Mouse (Mus musculus) stomach, embryonic 15.5 days (tissue): ENCODE results near the gene Ftl1. TPM values are rescaled to one million over a fixed set of nuclear protein-coding genes. Genes with fewer than 3 reads are reported as not detected.

Source experiments
- microRNA-seq: library from miRNA; unstranded; fragments of <30 nt; microRNA quantifications from one replicate; pipeline ENCODE4, GENCODE M21; 2016
- polyA plus RNA-seq: library from polyadenylated mRNA; unstranded; fragments of >200 nt; fragmentation: Nextera tagmentation; extraction: Ambion mirVana; gene quantifications from 2 replicates; pipeline ENCODE4 v1.2.1, GENCODE M21; 2015

Ftl1 gene
- polyA plus RNA-seq, 1 experiment from 2014 or later = 4,747 TPM

Small RNA genes within 50 kb of the gene (microRNA-seq; reads per million reads assigned to microRNA genes)
- not detected for gene Gm22133

Other genes with a start within 250 kb of the Ftl1 start
- 1.1 and 1.4 TPM in 2 replicates for gene Dkkl1, start 247.7 kb downstream of the Ftl1 start, polyA plus RNA-seq
- gene Tead2, start 244.1 kb downstream of the Ftl1 start, polyA plus RNA-seq = 123 and 141 TPM in 2 replicates
- 4.2 and 7.1 TPM in 2 replicates for gene Cd37, start 220.8 kb downstream of the Ftl1 start, polyA plus RNA-seq
- not detected in 2 replicates for gene Slc6a16, start 218.8 kb downstream of the Ftl1 start, polyA plus RNA-seq
- gene Slc6a21, start 182.4 kb downstream of the Ftl1 start, polyA plus RNA-seq = not detected in 2 replicates
- gene Trpm4, start 126.1 kb downstream of the Ftl1 start, polyA plus RNA-seq = 23.9 and 26.9 TPM in 2 replicates
- 1.4 and 1.5 TPM in 2 replicates for gene Hrc, start 124.6 kb downstream of the Ftl1 start, polyA plus RNA-seq
- gene Ppfia3, start 92.9 kb downstream of the Ftl1 start, polyA plus RNA-seq = 4.8 and 5.6 TPM in 2 replicates
- gene Lin7b, start 89.3 kb downstream of the Ftl1 start, polyA plus RNA-seq = 3.5 and 4.0 TPM in 2 replicates
- gene Snrnp70, start 64.1 kb downstream of the Ftl1 start, polyA plus RNA-seq = 225 and 247 TPM in 2 replicates
- 0.08 TPM in 1 of 2 replicates, not detected in the other for gene Kcna7, start 54.2 kb downstream of the Ftl1 start, polyA plus RNA-seq
- gene Ntf5, start 46.2 kb downstream of the Ftl1 start, polyA plus RNA-seq = 2.6 and 2.7 TPM in 2 replicates
- 0.62 TPM in 1 of 2 replicates, not detected in the other for gene Lhb, start 39.1 kb downstream of the Ftl1 start, polyA plus RNA-seq
- 34.3 and 37.7 TPM in 2 replicates for gene Gys1, start 25.0 kb downstream of the Ftl1 start, polyA plus RNA-seq
- gene Ruvbl2, start 21.8 kb downstream of the Ftl1 start, polyA plus RNA-seq = 127 and 139 TPM in 2 replicates
- 157 and 168 TPM in 2 replicates for gene Bax, start 7.0 kb upstream of the Ftl1 start, polyA plus RNA-seq
- gene Tulp2, start 22.0 kb upstream of the Ftl1 start, polyA plus RNA-seq = 1.4 and 1.8 TPM in 2 replicates
- gene Gm45808, start 26.9 kb upstream of the Ftl1 start, polyA plus RNA-seq = not detected in 2 replicates
- gene Dhdh, start 28.9 kb upstream of the Ftl1 start, polyA plus RNA-seq = 3.5 and 3.7 TPM in 2 replicates
- gene Nucb1, start 50.5 kb upstream of the Ftl1 start, polyA plus RNA-seq = 214 and 230 TPM in 2 replicates
- gene Ppp1r15a, start 66.4 kb upstream of the Ftl1 start, polyA plus RNA-seq = 21.1 and 36.1 TPM in 2 replicates
- 2.9 TPM in 2 replicates for gene Plekha4, start 66.4 kb upstream of the Ftl1 start, polyA plus RNA-seq
- 2.2 and 3.9 TPM in 2 replicates for gene Hsd17b14, start 95.0 kb upstream of the Ftl1 start, polyA plus RNA-seq
- gene Bcat2, start 110.3 kb upstream of the Ftl1 start, polyA plus RNA-seq = 78.8 and 87.1 TPM in 2 replicates
- 0.18 and 0.41 TPM in 2 replicates for gene Fgf21, start 155.6 kb upstream of the Ftl1 start, polyA plus RNA-seq
- gene Fut1, start 157.4 kb upstream of the Ftl1 start, polyA plus RNA-seq = 0.76 and 0.84 TPM in 2 replicates
- 0.19 and 0.31 TPM in 2 replicates for gene Izumo1, start 161.9 kb upstream of the Ftl1 start, polyA plus RNA-seq
- gene Rasip1, start 167.6 kb upstream of the Ftl1 start, polyA plus RNA-seq = 11.0 and 11.6 TPM in 2 replicates
- 7.4 and 9.5 TPM in 2 replicates for gene Mamstr, start 180.1 kb upstream of the Ftl1 start, polyA plus RNA-seq
- gene Fut2, start 206.5 kb upstream of the Ftl1 start, polyA plus RNA-seq = 5.2 and 6.7 TPM in 2 replicates
- 0.70 and 1.0 TPM in 2 replicates for gene Ntn5, start 224.1 kb upstream of the Ftl1 start, polyA plus RNA-seq
- 3.6 and 4.5 TPM in 2 replicates for gene Sec1, start 234.5 kb upstream of the Ftl1 start, polyA plus RNA-seq
- gene Car11, start 240.0 kb upstream of the Ftl1 start, polyA plus RNA-seq = 9.6 and 10.1 TPM in 2 replicates
- gene Dbp, start 245.2 kb upstream of the Ftl1 start, polyA plus RNA-seq = 2.8 and 4.4 TPM in 2 replicates